Mouse (Mus musculus): ENCODE measurements at regions not wholly inside any gene's neighbourhood (a gene's known extent, or its start where the extent isn't known, plus 50 kb on each side); places are given as distances from the start of the nearest gene placed in this dataset.

DNA sequence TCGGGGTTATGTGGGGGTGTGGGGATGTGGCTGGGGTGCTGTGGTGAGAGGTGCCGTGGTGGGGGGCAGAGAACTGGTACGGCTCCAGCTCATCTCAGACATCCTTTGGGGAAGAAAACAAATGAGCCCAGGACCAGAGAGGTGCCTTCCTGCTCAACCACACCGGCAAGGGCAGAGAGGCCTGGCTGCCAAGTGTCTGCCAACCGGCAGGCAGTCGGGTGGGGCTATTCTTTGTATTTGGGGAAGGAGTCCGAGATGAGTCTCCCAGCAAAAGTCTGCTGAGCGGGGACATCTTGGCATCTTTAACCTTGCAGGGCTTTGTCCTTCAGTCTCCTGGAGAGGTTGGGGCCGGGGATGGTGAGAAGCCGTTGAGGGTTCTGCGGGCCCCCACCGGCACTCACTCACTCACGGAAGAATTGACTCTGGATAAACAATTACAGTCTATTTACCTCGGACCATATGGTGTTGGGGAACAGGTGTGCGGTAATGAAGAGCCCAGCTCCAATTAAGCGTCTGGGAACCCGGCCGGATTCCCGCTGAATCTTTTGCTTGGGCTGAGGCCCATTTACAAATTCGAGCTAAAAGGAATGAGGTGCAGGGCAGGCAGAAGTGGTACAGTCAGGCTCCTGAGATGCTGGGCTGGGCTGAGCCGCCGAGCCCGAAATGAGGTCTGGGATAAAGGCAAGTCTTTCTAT is 108.7 kb upstream of the Sdk2 start:
- DNase-seq (ENCODE audit: low spot score) = no peak

DNA sequence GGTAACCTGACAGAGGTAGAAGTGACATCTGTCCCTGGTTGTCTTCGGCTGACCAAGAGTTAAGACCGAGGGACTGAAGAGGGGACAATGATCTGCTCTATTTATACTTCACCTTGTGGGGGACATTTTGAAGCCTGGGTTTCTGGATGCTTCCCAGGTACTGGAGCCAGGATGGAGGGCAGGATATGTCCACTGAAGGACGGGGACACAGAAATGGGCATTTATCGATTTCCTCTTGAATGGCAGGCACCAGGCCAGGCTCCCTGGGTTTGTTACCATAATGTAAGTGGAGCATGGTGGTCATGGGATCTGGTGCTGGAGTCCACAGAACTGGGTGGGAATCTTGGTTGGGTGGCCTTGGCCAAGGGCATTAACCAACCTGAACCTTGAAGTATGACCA is 108.0 kb upstream of the Sdk2 start:
- DNase-seq (ENCODE audit: low spot score) = no peak

DNA sequence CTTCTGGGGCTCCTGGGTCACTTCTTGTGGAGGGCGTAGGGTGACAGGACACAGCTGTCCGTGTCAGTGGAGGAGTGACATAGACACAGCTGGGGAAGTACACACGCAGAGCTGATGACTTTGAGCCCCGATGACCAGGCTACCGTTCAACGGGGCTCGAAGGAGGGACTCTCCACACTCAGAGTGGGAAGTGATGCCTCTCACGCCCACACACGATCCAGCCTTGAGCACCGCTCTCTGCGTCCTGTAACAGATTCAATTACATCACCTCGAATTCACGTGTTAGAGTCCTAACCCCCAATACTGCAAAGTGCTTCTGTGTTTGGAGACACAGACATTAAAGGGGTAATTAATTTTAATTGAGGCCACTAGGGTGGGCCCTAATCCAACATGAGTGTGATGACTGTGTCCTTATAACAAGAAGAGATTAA is 101.4 kb upstream of the Sdk2 start:
- DNase-seq (ENCODE audit: low spot score) = no peak

DNA sequence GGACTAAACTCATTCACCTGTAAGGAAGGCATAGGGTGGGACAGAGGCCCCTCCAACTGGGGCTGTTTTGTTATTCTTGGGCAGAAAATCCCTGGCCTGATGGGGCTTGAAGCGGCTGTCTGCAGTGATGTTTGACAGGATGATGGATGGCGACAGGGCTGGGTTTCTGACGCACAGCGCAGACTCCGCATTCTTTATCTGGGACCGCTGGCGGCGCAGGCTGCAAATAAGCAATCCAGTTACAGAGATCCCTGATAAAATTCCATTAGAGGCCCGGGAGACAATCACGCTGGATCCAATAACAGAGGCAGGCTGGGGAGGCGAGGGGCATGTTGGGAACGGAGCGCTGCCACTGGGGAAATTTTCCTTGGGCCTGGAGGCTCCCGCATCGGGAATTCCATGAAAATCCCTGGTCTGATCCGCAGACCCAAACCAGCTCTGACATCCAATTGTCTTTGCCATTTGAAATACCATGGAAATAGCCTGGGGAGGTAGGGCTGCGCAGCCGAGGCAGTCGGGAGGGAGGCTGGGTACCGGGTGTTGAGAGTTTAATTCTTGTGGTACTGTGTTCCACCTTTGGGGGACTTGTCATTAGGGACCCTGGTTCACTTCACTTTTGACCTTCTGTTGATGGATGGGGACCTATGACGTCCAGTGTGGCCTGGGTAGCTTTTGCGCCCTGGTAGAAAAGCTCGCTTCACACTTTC is 99.0 kb upstream of the Sdk2 start:
- no peak for DNase-seq (ENCODE audit: low spot score)

DNA sequence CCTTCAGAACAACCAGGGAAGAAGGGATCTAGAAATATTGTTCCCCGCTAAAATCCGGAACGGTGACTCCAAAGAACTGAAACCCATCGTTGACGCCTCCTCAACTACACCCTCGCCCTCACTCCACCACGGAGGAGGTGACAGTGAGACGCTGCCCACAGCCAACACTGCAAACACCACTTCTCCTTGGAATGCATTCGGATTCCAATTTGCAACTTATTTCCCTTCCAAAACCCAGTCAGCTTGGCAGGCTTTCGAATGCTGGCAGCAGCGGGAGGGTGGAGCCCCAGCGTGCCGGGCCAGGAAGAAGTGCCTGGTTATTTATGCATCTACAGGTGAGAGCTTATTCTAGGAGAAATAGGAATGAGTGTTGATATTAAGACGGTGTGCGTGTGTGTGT is 85.9 kb upstream of the Sdk2 start:
- no peak for DNase-seq (ENCODE audit: low spot score)

DNA sequence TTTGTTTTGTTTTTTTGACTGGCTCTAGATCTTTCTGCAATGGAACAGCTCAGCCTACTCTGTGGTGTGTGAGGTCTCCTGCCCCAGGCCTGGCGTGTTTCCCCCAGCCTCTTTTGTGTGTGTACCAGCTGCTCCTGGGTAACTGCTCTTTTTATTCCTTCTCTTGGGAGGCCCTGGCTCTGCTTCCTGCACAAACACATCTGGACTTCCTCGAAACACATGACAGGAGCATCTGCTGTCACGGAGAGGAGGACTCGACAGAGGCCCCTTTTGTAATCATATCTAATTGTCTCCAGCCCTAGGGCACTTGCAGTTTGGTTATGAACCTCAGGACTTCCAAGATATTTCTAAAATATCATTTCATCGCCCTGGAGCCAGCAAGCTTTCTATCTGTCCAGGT is 79.5 kb upstream of the Sdk2 start:
- DNase-seq (ENCODE audit: low spot score) = no peak

DNA sequence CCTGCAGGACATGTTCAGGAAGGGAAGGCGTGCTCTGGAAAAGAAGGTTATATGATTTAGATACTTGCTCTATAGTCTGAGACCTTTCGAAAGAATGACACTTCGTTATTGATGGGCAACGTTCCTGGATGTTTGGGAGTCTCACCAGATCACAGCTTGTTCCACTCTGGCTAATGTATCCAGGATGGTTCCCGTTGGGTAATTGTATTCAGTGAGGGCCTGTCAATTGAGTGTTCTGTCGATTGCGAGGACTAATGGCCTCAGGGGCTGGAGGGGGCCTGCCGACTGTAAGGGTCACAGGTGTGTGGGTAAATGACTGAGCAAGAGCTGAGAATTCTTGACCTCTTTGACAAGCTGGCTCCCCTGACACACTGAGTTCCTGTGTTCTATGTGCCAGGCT is 62.4 kb upstream of the Sdk2 start:
- DNase-seq (ENCODE audit: low spot score) = no peak

DNA sequence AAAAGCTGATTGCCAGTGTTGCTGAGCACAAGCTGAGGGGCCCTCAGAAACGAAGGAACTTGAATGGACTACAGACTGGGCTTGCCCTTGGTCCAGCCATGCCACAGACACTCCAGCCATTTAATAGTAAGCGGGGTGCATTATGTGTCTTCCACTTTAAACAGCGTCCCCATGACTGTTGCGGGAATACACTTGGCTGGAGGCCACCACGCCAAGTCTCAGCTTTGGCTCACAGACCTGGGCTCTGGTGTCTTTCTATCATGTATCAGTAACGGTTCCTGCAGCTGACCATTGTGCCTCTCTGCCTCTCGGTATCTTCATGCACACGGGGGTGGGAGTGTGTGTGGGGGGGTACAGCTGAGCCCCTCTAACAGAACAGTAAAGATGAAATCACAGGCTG is 62.0 kb upstream of the Sdk2 start:
- no peak for DNase-seq (ENCODE audit: low spot score)

DNA sequence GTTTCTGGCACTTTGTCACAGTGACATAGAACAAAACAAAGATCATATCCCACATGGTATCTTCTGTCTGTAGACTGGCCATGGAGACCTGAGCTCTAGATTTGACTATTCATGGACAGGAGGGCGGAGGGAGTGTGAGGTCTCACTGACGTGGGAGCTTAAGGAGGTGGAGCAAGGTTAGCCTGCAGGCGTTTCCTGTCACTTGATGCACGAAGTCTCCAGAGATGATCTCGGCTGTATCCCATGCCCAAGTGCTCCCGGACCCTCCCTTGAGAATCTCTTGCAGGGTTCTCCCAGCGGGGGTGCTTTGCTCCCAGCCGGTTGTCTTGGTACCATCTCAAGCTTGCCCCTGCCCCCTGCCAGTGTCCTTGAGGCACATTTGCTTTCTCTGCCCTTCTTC is 60.6 kb upstream of the Sdk2 start:
- no peak for DNase-seq (ENCODE audit: low spot score)

DNA sequence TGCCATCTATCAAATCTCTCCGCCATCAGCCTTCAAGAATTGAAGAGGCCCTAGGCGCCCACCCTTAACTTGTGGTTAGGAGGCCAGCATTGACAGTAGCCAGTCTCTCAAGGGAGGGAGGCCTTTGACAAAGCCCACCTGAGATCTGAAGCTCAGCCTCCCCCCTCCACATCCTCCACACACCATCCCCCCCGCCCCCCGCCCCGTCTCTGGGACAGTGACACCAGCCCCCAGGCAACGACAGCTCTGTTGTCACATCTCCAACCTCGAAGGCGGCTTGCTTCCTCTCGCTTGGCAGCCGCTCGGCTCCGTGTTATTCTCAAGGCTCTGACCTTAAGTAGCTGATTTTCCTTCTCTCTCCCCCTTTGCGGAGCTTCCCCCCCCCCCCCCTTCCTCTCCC is 55.3 kb upstream of the Sdk2 start:
- no peak for DNase-seq (ENCODE audit: low spot score)

DNA sequence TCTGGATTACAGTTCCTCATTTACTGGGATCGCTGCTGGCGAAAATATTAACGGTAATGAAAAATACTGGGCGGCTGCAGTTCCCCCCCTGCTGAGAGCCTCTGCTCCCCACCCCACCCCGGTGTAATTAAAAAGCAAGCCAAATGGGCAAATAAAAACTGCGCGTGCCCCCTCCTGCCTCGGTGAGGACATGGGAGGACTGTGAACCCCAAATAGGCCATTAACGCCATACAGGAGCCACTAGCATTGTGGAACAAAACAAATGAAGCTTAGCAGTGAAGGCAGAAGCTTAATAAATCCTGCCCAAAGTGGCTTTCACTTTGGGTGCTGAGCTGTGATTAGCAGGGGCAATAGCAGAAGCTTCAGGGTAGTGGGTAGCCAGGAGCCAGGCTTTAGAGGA is 52.3 kb upstream of the Sdk2 start:
- DNase-seq (ENCODE audit: low spot score) = no peak

All from urinary bladder, adult 2 months (tissue).